Mouse (Mus musculus): ENCODE results near the gene Def6.
"Not testable (repeated sequence)": the region's sequence is repeated elsewhere in the genome, so short reads cannot be mapped to it uniquely, and the experiment has no call there.

The Def6 gene

GRCm38 (mm10) chr17:28208314-28208612, 685 bp downstream of the Def6 start:
- DNase-seq (ENCODE audit: low spot score in 2 of 2) = no peak

- no peak for DNase-seq (ENCODE audit: low spot score in 2 of 2)
Measured at GRCm38 (mm10) chr17:28209457-28210110, 2.0 kb downstream of the Def6 start.

GRCm38 (mm10) chr17:28211921-28212341, 4.4 kb downstream of the Def6 start:
- no peak for DNase-seq (ENCODE audit: low spot score in 2 of 2)

- DNase-seq (ENCODE audit: low spot score in 2 of 2) = no peak
Measured at GRCm38 (mm10) chr17:28212391-28212790, 4.8 kb downstream of the Def6 start.

GRCm38 (mm10) chr17:28213236-28213635, 5.7 kb downstream of the Def6 start:
- DNase-seq (ENCODE audit: low spot score in 2 of 2) = no peak

GRCm38 (mm10) chr17:28216791-28217190, 9.2 kb downstream of the Def6 start:
- no peak for DNase-seq (ENCODE audit: low spot score in 2 of 2)

- DNase-seq (ENCODE audit: low spot score in 2 of 2) = no peak
Measured at GRCm38 (mm10) chr17:28217721-28218649, 10.4 kb downstream of the Def6 start.

GRCm38 (mm10) chr17:28222463-28222862, 14.9 kb downstream of the Def6 start:
- not testable (repeated sequence) for DNase-seq (ENCODE audit: low spot score in 2 of 2)

GRCm38 (mm10) chr17:28223561-28224391, 16.2 kb downstream of the Def6 start:
- peak; percentile 77 to 86 for DNase-seq (ENCODE audit: low spot score in 2 of 2)

- DNase-seq (ENCODE audit: low spot score in 2 of 2) = no peak
Measured at GRCm38 (mm10) chr17:28224615-28225014, 17.0 kb downstream of the Def6 start.

- peak; percentile 90 to 91 for DNase-seq (ENCODE audit: low spot score in 2 of 2)
Measured at GRCm38 (mm10) chr17:28226014-28226413, 18.4 kb downstream of the Def6 start.

- DNase-seq (ENCODE audit: low spot score in 2 of 2) = no peak
Measured at GRCm38 (mm10) chr17:28230486-28230885, 22.9 kb downstream of the Def6 start.

GRCm38 (mm10) chr17:28231026-28231736, 23.6 kb downstream of the Def6 start:
- no peak for DNase-seq (ENCODE audit: low spot score in 2 of 2)

- DNase-seq (ENCODE audit: low spot score in 2 of 2) = peak; percentile 95
Measured at GRCm38 (mm10) chr17:28232475-28233060, 25.0 kb downstream of the Def6 start, which contains the start of gene Ppard. Gene Ppard (plus strand): TSS chr17:28232700.

- no peak for DNase-seq (ENCODE audit: low spot score in 2 of 2)
Measured at GRCm38 (mm10) chr17:28233091-28233731, 25.6 kb downstream of the Def6 start.

GRCm38 (mm10) chr17:28234641-28235040, 27.1 kb downstream of the Def6 start:
- no peak for DNase-seq (ENCODE audit: low spot score in 2 of 2)

GRCm38 (mm10) chr17:28235982-28236635, 28.5 kb downstream of the Def6 start:
- DNase-seq (ENCODE audit: low spot score in 2 of 2) = no peak

- DNase-seq (ENCODE audit: low spot score in 2 of 2) = no peak
Measured at GRCm38 (mm10) chr17:28236636-28237015, 29.0 kb downstream of the Def6 start.

- no peak for DNase-seq (ENCODE audit: low spot score in 2 of 2)
Measured at GRCm38 (mm10) chr17:28237362-28237761, 29.8 kb downstream of the Def6 start.

GRCm38 (mm10) chr17:28237874-28238273, 30.3 kb downstream of the Def6 start:
- no peak for DNase-seq (ENCODE audit: low spot score in 2 of 2)

Measured in right cerebral cortex, postnatal 36 days (tissue).